Mouse (Mus musculus) embryo, embryonic 11.5 days (tissue): ENCODE measurements around the gene Usf2.

Experiments
- DNase-seq: peaks from one replicate; pipeline ENCODE4 v3.0.0-alpha.2; 2012; ENCODE audit warnings: low read depth, low spot score

The Usf2 gene

GRCm38 (mm10) chr7:30917219-30917618, 39.4 kb downstream of the Usf2 start:
- DNase-seq, result no peak

- DNase-seq, result no peak
These were observed 39.9 kb downstream of the Usf2 start for GRCm38 (mm10) chr7:30916713-30917112.

- DNase-seq, result no peak
These were observed 41.9 kb downstream of the Usf2 start, which contains the start of gene Mag for GRCm38 (mm10) chr7:30914732-30915131. Gene Mag (minus strand): TSS chr7:30914873.

- DNase-seq, result no peak
These were observed 46.8 kb downstream of the Usf2 start for GRCm38 (mm10) chr7:30909773-30910172.

GRCm38 (mm10) chr7:30908992-30909431, 47.6 kb downstream of the Usf2 start:
- no peak for DNase-seq

GRCm38 (mm10) chr7:30908277-30908991, 48.2 kb downstream of the Usf2 start:
- DNase-seq, result peak; percentile 26

- no peak for DNase-seq
These were observed 52.6 kb downstream of the Usf2 start for GRCm38 (mm10) chr7:30904042-30904441.
